1 mouse cellular context compared by ENCODE assay signal in the genomic region with DNA sequence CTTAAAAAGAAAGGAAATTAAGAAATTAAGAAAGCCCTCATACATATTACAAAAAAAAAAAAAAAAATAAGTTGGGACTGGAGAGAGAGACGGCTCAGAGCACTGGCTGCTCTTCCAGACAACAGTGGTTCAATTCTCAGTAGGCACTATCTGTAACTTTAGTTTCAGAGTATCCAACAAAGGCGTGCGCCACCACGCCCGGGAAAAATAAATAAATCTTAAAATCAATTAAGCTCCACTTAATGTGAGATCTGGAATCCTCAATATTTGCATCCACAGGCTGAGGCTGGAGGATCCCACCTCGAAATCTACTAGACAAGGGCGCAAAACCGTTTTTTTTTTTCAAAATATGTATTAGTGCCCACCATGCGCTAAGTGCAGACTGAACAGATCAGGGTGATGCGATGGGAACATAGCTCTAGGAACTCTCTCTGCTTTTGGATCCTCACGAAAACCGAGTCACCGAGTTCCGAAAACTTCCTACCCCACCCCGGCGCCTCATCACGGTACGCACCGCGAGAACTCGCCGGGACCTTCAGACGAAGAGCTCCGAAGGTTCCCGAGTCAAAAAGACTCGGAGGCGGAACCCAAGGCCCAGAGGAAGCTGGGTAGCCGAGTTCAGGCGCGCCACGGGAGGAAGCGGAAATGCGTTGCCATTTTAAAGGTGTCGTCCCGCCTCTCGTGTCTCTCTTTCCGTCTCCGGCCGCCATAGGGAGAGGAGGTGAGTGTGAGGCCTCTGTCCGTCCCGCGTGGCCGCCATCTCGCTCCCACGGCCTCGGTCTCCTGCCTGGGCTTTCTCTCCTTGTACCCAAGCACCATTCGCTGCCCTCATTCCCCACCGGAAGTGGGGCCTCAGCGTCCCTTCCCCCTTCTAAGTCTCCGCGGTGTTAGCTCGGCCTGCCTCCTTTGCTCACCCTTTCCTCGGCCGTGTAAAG.
TF ChIP-seq lines count a peak whose summit lies in the region.

A gene (plus strand): TSS at position 597 of the 935 bp plus-strand sequence.

TF ChIP-seq in MEL, 35 proteins besides CTCF, POLR2A, EP300 and RAD21 (continued from another document):
- 0 out of 2 replicates have a peak, but pooled peaks have one; percentile 17 for TF ChIP-seq NRF1 (IDR thresholded peaks at IDR 0.05; ENCODE audit: insufficient read depth, low read depth, low read length, poor library complexity, severe bottlenecking)
- no peak for TF ChIP-seq USF2 (IDR thresholded peaks at IDR 0.05; ENCODE audit: borderline replicate concordance in 1 of 2, insufficient read depth in 1 of 2, low read depth in 1 of 2, low read length in 2 of 2)
- no peak for TF ChIP-seq MYB (IDR thresholded peaks at IDR 0.05; ENCODE audit: low read depth, low read length)
- TF ChIP-seq SMC3 (IDR thresholded peaks at IDR 0.05; ENCODE audit: low read depth, low read length) = no peak
- TF ChIP-seq JUND (IDR thresholded peaks at IDR 0.05; ENCODE audit: low read depth, low read length) = no peak; the same call in 1 of the 2 replicates
- peak; percentile 73; the same call in 1 of the 2 replicates for TF ChIP-seq E2F4 (IDR thresholded peaks at IDR 0.05; ENCODE audit: borderline replicate concordance, low read depth, low read length)
- TF ChIP-seq CHD2 (IDR thresholded peaks at IDR 0.05; ENCODE audit: low read length) = peak; percentile 86
- TF ChIP-seq RCOR1 (IDR thresholded peaks at IDR 0.05; ENCODE audit: low read depth, low read length) = peak; percentile 62
- peak; percentile 97 for TF ChIP-seq MYC (IDR thresholded peaks at IDR 0.05; ENCODE audit: low read depth, low read length)
- peak; percentile 94 for TF ChIP-seq HCFC1 (IDR thresholded peaks at IDR 0.05; ENCODE audit: low read depth, low read length)
